8 mouse cellular contexts compared by ENCODE assay signal in genomic region chr13:53233381-53233780, GRCm38 (mm10). TPM values are rescaled to one million over a fixed set of nuclear protein-coding genes. Genes with fewer than 3 reads are reported as not detected.
DNase-seq lines count a peak whose midpoint lies in the region; ATAC-seq lines count a peak whose summit lies in the region.

No protein-coding gene starts in this region.

- ATAC-seq in megakaryocyte progenitor cell, adult 5-6 weeks (replicated peaks; ENCODE audit: poor library complexity): no peak

- peak; percentile 50 for DNase-seq in kidney, postnatal 10 days
- no peak for DNase-seq in kidney, adult 9 months
- peak; percentile 42 for DNase-seq in brain, embryonic 18.5 days (ENCODE audit: low read depth, low spot score)
- peak; percentile 30 for DNase-seq in gastrocnemius, adult 18-20 months (ENCODE audit: low spot score)
- peak; percentile 30 to 35 for DNase-seq in kidney, postnatal 36 days
- peak; percentile 46 for DNase-seq in retina, embryonic 14.5 days (ENCODE audit: low spot score)
- DNase-seq in ovary, postnatal 36 days (ENCODE audit: low spot score): no peak

RNA-seq across cellular contexts. Expression of gene Ror2, which starts 52.5 kb away (rescaled TPM):
- under 1 TPM; 0.40 to 0.41 TPM for total RNA-seq in gastrocnemius, adult 18-20 months (2021)
- not detected in 2 replicates for total RNA-seq in megakaryocyte progenitor cell, adult 5-6 weeks (2015)
- 0.14 TPM in 1 of 2 replicates, not detected in the other for total RNA-seq in megakaryocyte progenitor cell, adult 5-6 weeks (2017)

Comparison
In these comparisons a context has a peak if more than half of its experiments do, and no peak if none do; other contexts are left out.
1. DNase-seq: peak in kidney, postnatal 10 days (single experiment), brain, embryonic 18.5 days (single experiment), gastrocnemius, adult 18-20 months (single experiment), kidney, postnatal 36 days (2 of 2) and retina, embryonic 14.5 days (single experiment); none in kidney, adult 9 months (single experiment) and ovary, postnatal 36 days (single experiment).